Mouse (Mus musculus): Measurements from ENCODE around the gene Gm11444.

GRCm38 (mm10) chr11:85837648-85838423 is 12.3 kb downstream of the Gm11444 start:
- no peak for TF ChIP-seq RAD21 (IDR thresholded peaks at IDR 0.05; ENCODE audit: low read depth, low read length)
- TF ChIP-seq IRF4 (IDR thresholded peaks at IDR 0.05; ENCODE audit: low read depth, low read length): no peak
- TF ChIP-seq USF1 (IDR thresholded peaks at IDR 0.05; ENCODE audit: low read depth, low read length): no peak

Measured in CH12.LX (cell line).